ENCODE assay signal across 8 mouse cellular contexts in genomic region chr12:85686466-85687216, GRCm38 (mm10). TPM values are rescaled to one million over a fixed set of nuclear protein-coding genes. Genes with fewer than 3 reads are reported as not detected.
DNase-seq lines count a peak whose midpoint lies in the region; ATAC-seq lines count a peak whose summit lies in the region.

Gene Batf, plus strand, starts transcription at chr12:85686669.

- H3K9me3 ChIP-seq in forebrain, embryonic 10.5 days = no peaks in the 10 kb centered on the region
- H3K9me3 ChIP-seq in forebrain, embryonic 14.5 days (replicated peaks; ENCODE audit: control insufficient read depth, low read length) = no peaks in the 10 kb centered on the region
- no peaks in the 10 kb centered on the region for H3K9me3 ChIP-seq in hindbrain, embryonic 16.5 days (ENCODE audit: control insufficient read depth, low read length)

- H3K79me2 ChIP-seq in macrophage (ENCODE audit: inconsistent target) = no peaks in the 10 kb centered on the region; the same call in 1 of the 2 replicates

- WGBS in forebrain, embryonic 10.5 days = 43% methylated on average over 22 of the region's 22 CpGs
- WGBS in forebrain, embryonic 14.5 days = 55% methylated on average over 22 of the region's 22 CpGs
- 51% methylated on average over 22 of the region's 22 CpGs for WGBS in hindbrain, embryonic 16.5 days
- 11% methylated on average over 21 of the region's 22 CpGs for WGBS in macrophage (ENCODE audit: missing documents)

- peak within 1 kb of the TSS; percentile 27; the same call in 1 of the 2 replicates for H3K4me3 ChIP-seq in forebrain, embryonic 10.5 days
- no peak within 1 kb of the TSS for H3K4me3 ChIP-seq in forebrain, embryonic 14.5 days (ENCODE audit: low read depth, low read length)
- peak within 1 kb of the TSS; percentile 14; the same call in 1 of the 2 replicates for H3K4me3 ChIP-seq in hindbrain, embryonic 16.5 days (ENCODE audit: low read length)
- H3K4me3 ChIP-seq in macrophage (ENCODE audit: inconsistent target) = peak within 1 kb of the TSS; percentile 65

- DNase-seq in forebrain, embryonic 10.5 days (ENCODE audit: extremely low spot score, low spot score) = no peak
- DNase-seq in forebrain, embryonic 14.5 days (ENCODE audit: low spot score) = no peak
- peak; percentile 54 to 56 for DNase-seq in thymus, postnatal 10 days (ENCODE audit: low spot score in 2 of 2)
- DNase-seq in urinary bladder, postnatal 14 days (ENCODE audit: low spot score) = no peak
- no peak for DNase-seq in cerebellum, adult 8-10 months

- peaks cover 7% of the 10 kb centered on the region for H3K4me1 ChIP-seq in forebrain, embryonic 10.5 days
- H3K4me1 ChIP-seq in forebrain, embryonic 14.5 days (ENCODE audit: control insufficient read depth, insufficient read depth, low read length) = no peaks in the 10 kb centered on the region
- H3K4me1 ChIP-seq in hindbrain, embryonic 16.5 days (ENCODE audit: control insufficient read depth, insufficient read depth, low read depth, low read length) = no peaks in the 10 kb centered on the region

- no peaks in the 10 kb centered on the region for H3K36me3 ChIP-seq in forebrain, embryonic 10.5 days (replicated peaks)
- H3K36me3 ChIP-seq in forebrain, embryonic 14.5 days (ENCODE audit: control insufficient read depth, insufficient read depth, low read length) = no peaks in the 10 kb centered on the region
- H3K36me3 ChIP-seq in hindbrain, embryonic 16.5 days (ENCODE audit: control insufficient read depth, insufficient read depth, low read length) = no peaks in the 10 kb centered on the region
- peaks cover 20% of the 10 kb centered on the region for H3K36me3 ChIP-seq in macrophage (ENCODE audit: inconsistent target)

- ATAC-seq in forebrain, embryonic 14.5 days = no peak
- peak; percentile 83 for ATAC-seq in activated CD4-positive, CD25-positive, alpha-beta regulatory T cell, adult 4 months
- ATAC-seq in hindbrain, embryonic 16.5 days = no peak

- H3K4me2 ChIP-seq in forebrain, embryonic 14.5 days (ENCODE audit: low read length) = no peak within 1 kb of the TSS
- H3K4me2 ChIP-seq in hindbrain, embryonic 16.5 days (ENCODE audit: low read length) = peak within 1 kb of the TSS; percentile 16

- H3K27ac ChIP-seq in forebrain, embryonic 10.5 days = no peak within 1 kb of the TSS; the same call in 1 of the 2 replicates
- no peak within 1 kb of the TSS for H3K27ac ChIP-seq in forebrain, embryonic 14.5 days (ENCODE audit: low read depth, low read length)
- no peak within 1 kb of the TSS for H3K27ac ChIP-seq in hindbrain, embryonic 16.5 days (ENCODE audit: low read depth, low read length)
- H3K27ac ChIP-seq in macrophage = peak within 1 kb of the TSS; percentile 46

- peaks cover 10% of the 10 kb centered on the region; the same call in 1 of the 2 replicates for H3K27me3 ChIP-seq in forebrain, embryonic 10.5 days (ENCODE audit: poor library complexity, severe bottlenecking)
- H3K27me3 ChIP-seq in forebrain, embryonic 14.5 days (replicated peaks; ENCODE audit: control insufficient read depth, insufficient read depth, low read length) = no peaks in the 10 kb centered on the region
- H3K27me3 ChIP-seq in hindbrain, embryonic 16.5 days (replicated peaks; ENCODE audit: control insufficient read depth, insufficient read depth, low read length) = no peaks in the 10 kb centered on the region

- H3K9ac ChIP-seq in forebrain, embryonic 14.5 days (ENCODE audit: low read length) = no peak within 1 kb of the TSS
- H3K9ac ChIP-seq in hindbrain, embryonic 16.5 days (ENCODE audit: low read depth, low read length) = no peak within 1 kb of the TSS

RNA-seq across cellular contexts. Expression of gene Batf, which starts in this region (rescaled TPM):
- polyA plus RNA-seq in forebrain, embryonic 10.5 days (2016; fragmentation: Nextera tagmentation; extraction: Ambion mirVana) = 1.3 and 1.5 TPM in 2 replicates
- polyA plus RNA-seq in forebrain, embryonic 14.5 days (2014; fragmentation: Nextera tagmentation; extraction: Ambion mirVana) = 0.94 and 1.5 TPM in 2 replicates
- polyA plus RNA-seq in activated CD4-positive, CD25-positive, alpha-beta regulatory T cell, adult 4 months (2017; shearing (Covaris generic)) = 100 to 1,000 TPM; 156 to 205 TPM
- 1.2 and 1.3 TPM in 2 replicates for polyA plus RNA-seq in hindbrain, embryonic 16.5 days (2015; fragmentation: Nextera tagmentation; extraction: Ambion mirVana)
- 100 to 1,000 TPM in 12 of 26 experiments, 10 to 100 TPM in 14; 18.3 to 354 (median 86.2) TPM for total RNA-seq in macrophage (2018; cell fraction: chromatin; rRNA removed)
- 100 to 1,000 TPM in 14 of 26 experiments, 10 to 100 TPM in 12; 18.9 to 249 (median 102) TPM for total RNA-seq in macrophage (2018; cell fraction: cytosol; rRNA removed)
- total RNA-seq in macrophage (2018; cell fraction: nucleus; rRNA removed) = 100 to 1,000 TPM in 10 of 26 experiments, 10 to 100 TPM in 16; 12.2 to 203 (median 79.5) TPM
- polyA plus RNA-seq in macrophage (2018) = 11.9 to 29.8 TPM (median 21.9 TPM) in 3 replicates

Comparison
In these comparisons a context has a peak if more than half of its experiments do, and no peak if none do; other contexts are left out.
1. DNase-seq: peak in thymus, postnatal 10 days (2 of 2); none in forebrain, embryonic 10.5 days (single experiment), forebrain, embryonic 14.5 days (single experiment), urinary bladder, postnatal 14 days (single experiment) and cerebellum, adult 8-10 months (single experiment).